Mouse (Mus musculus) ES-Bruce4 (cell line): ENCODE results near the gene Cspg4.

Experiments
- CTCF ChIP-seq: IDR thresholded peaks from one replicate; pipeline ENCODE4 v1.8.1; 2011; ENCODE audit warnings: low read depth, low read length
- EP300 ChIP-seq: IDR thresholded peaks from 2 replicates; pipeline ENCODE4 v1.6.1; 2011; ENCODE audit warnings: low read depth, low read length; ENCODE audit not compliant: insufficient read depth
- POLR2A ChIP-seq: IDR thresholded peaks from one replicate; pipeline ENCODE4 v1.8.1; 2011; ENCODE audit warnings: low read length; ENCODE audit not compliant: insufficient read depth

GRCm38 (mm10) chr9:56907549-56907948, 42.7 kb downstream of the Cspg4 start:
- no peak for TF ChIP-seq POLR2A
- no peak for TF ChIP-seq CTCF
- no peak for TF ChIP-seq EP300
